Mouse (Mus musculus): Measurements from ENCODE around the gene Akap2.
A peak's percentile ranks its signal among the peaks of the same experiment; 100 is the strongest.

Akap2 gene

GRCm38 (mm10) chr4:57717354-57717753 is at the start of gene Akap2:
Gene Akap2, plus strand, starts transcription at chr4:57717657.
- DNase-seq: no peak

GRCm38 (mm10) chr4:57670813-57671469 is 46.5 kb upstream of the Akap2 start:
- no peak for DNase-seq

GRCm38 (mm10) chr4:57672541-57672940 is 44.9 kb upstream of the Akap2 start:
- no peak for DNase-seq

GRCm38 (mm10) chr4:57672996-57673906 is 44.2 kb upstream of the Akap2 start:
- peak; percentile 89 for DNase-seq

DNA sequence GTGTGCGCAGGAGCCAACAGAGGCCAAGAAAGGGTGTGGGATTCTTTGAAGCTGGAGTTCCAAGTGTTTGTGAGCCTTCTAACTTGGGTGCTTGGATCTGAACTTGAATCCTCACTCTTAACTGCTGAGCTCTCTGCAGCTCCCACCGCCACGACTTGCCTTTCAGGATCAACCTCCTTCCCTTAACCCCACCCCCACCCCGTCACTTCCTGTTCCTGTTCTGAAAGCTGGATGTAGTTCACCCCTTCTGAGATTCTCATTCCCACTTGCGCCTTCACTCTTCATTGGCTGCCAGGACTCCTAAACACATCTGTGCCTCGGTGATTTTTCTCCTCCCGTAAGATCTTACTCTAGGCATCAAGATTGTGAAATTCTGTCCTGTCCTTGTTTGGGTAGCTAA is 43.1 kb upstream of the Akap2 start:
- DNase-seq: no peak

GRCm38 (mm10) chr4:57675387-57675786 is 42.1 kb upstream of the Akap2 start:
- no peak for DNase-seq

GRCm38 (mm10) chr4:57677916-57678315 is 39.5 kb upstream of the Akap2 start:
- DNase-seq: no peak

GRCm38 (mm10) chr4:57678991-57679457 is 38.4 kb upstream of the Akap2 start:
- DNase-seq: no peak

DNA sequence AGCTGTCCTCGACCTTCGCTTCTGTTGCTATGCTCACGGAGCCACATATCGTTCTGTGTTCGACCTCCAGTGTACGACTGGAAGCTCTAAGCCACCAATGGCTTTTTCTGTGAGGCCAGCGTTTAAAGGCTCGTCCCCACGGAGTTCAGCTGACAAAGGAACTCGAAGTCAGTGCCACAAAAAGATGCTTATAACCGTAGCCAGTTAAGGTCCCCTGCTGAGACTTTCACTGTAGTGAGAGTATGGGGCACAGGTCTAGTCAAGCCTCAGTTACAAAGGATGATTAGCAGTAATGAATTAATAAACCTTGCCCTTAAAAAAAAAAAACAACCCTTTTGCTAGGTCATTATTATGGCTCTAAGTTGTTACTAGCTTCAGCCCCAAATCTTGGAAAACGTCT is 37.3 kb upstream of the Akap2 start:
- no peak for DNase-seq

- DNase-seq: no peak
Measured at GRCm38 (mm10) chr4:57681511-57681910, 35.9 kb upstream of the Akap2 start.

- no peak for DNase-seq
Measured at GRCm38 (mm10) chr4:57682341-57682740, 35.1 kb upstream of the Akap2 start.

DNA sequence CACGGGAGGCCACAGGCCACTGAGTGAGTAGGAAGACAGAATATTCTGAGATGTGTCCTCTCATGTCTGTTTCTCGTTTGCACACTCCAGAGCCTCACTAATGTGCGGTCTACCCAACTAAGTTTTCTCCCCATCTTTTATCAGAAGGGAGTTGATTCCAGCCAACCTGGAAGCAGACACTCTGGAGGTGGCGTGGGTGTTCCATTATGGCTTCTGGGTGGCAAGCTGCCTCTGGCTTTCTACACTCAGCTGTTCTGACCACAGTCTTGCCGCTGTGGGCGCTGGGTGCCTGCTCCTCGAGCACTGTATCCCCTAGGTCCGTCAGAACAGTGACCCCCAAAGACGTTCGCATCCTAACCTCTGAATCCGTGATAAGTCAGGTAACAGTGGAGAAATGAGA is 34.5 kb upstream of the Akap2 start:
- no peak for DNase-seq

- DNase-seq: no peak
Measured at GRCm38 (mm10) chr4:57684676-57685215, 32.7 kb upstream of the Akap2 start.

GRCm38 (mm10) chr4:57686736-57687135 is 30.7 kb upstream of the Akap2 start:
- no peak for DNase-seq

DNA sequence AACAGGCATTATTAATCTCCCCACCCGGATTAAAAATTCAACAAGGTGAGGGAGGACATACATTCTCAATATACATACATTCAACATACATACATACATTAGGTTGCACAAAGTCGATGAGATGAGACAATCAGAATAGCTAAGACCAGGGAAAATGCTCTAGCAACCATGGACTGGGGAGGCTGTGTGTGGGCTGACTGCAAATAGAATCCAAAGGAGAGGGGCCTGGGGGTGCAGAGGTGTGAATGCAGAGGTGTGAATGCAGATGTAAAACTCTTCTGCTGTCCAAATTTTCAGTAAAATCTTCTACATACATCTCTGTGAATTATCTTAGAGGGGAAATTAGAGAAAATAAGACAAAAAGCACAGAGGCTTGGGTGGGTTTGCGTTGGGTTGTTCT is 29.9 kb upstream of the Akap2 start:
- no peak for DNase-seq

- DNase-seq: no peak
Measured at GRCm38 (mm10) chr4:57688131-57688530, 29.3 kb upstream of the Akap2 start.

DNA sequence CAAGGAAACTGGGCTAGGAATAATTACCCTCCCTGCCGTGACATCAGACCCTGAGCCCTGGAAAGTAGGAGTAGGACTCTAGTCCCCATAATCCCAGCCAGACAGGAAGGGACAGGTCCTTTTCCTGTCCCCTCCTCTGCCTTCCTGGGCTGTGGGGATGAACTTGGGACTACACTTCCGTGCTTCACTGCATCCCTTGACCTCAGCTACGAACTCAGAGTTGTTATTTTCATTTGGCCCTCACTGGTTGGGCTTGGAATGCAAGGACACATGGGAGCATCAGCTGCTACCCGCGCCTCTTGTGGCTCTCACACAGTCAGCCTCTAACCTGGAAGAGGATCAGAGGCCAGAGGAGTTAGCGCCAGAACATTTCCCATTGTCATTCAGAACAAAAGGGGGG is 27.5 kb upstream of the Akap2 start:
- DNase-seq: no peak

DNA sequence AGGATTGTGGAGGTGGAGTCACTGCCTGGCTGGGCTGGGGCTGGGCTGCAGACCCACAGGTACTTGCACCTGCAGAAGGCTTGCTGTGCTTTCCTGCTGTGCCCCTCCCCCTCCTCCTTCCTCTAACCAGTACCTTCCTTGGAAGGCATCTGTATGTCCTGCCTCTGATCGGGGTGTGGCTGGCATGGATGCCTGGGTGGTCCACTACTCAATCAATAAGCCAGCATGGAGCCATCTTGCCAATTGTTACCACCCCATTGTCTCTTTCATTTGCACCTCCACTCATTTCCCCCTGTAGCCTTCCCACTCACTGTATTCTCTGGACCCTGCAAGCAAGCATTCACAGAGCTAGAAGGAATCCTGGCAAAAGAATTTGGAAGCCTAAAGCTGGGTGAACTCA is 26.7 kb upstream of the Akap2 start:
- DNase-seq: no peak

DNA sequence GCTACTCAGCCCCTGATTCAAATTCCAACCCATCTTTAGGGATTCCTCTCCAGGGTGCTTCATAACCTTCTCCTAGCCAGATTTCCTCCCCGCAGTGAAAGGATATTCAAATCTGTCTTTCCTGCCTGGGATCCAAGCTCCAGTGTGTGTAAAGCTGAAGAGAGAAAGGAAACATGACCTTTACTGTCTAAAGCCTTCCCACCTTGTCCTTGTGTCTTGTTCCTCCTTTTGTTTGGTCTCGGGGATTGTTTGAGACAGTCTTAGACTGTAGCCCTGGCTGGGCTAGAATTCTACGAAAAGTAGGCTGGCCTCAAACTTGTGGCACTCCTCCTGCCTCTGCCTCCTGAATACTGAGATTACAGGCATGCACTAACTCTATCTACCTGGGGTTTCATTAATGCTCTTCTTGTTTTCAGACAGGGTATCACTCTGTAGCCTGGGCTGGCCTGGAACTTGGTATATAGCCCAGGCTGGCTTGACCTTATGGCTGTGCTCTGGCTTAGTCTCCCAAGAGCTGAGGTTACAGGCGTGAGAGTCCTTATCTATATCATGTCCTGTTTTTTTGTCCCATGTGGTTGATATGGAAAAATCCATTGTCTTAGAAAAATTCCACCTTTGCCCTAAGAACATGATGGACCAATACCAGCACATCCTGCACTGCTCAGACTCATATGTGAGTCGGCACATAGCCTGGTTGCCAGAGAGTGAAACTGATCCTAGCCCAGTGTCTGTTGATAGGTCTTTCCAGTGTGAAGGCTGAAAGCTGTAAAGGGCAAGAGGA is 22.9 kb upstream of the Akap2 start:
- DNase-seq: no peak

GRCm38 (mm10) chr4:57696955-57697354 is 20.5 kb upstream of the Akap2 start:
- DNase-seq: no peak

DNA sequence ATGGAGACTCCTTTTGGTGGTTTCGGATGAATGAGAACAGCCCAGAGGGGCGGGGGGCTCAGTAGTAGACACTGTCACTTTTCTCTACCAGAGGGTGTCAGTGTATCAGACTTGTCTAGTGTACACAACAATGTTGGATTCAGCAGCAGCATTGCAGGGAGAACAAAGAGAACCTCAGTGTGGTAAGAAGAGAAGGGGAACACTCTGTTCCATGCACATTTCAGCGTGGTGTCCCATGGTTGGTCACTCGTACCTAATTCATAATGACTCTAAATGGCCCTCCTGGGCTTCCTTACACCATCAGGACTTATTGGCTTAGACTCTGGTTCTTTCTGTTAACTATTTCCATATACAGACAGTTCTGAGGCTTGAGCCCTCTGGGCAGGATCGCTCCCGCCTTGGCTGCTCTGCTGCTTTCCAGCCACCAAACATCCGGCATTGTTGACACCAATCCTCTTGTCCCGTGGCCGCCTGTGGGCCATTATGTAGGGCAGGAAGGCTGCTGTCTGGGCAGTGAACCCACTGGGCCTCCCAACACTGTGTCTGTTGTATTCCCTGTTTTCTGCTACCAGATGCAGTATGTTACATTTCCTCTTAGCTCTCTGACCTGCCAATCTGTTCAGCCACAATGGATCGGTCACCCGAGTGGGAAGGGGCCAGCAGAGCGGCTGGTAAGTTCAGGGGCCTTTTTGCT is 19.4 kb upstream of the Akap2 start:
- DNase-seq: no peak

DNA sequence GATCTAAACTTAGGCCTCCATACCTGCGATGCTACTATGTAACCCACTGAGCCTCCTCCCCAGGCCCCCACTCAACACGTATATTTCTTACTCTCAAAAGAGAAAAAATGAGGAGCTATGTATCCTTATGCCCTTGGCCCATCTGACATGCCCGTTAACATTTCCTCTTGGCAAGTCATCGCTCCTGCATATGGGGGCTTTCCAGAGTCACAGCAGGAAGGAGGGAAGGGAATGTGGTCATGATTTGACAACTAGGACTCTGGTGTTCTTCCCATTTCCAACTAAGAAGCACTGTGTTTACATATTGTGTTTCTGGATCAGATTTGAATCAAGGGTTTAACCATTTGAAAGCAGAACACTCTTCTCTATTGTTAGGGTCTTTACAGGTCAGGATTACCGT is 15.9 kb upstream of the Akap2 start:
- DNase-seq: no peak

All from right cerebral cortex, postnatal 14 days (tissue).